Mouse (Mus musculus): Measurements from ENCODE around the gene Hmg20a. TPM values are rescaled to one million over a fixed set of nuclear protein-coding genes. Genes with fewer than 3 reads are reported as not detected.

Gene Hmg20a
- polyA plus RNA-seq, 1 experiment, result 43.5 TPM

GRCm38 (mm10) chr9:56512486-56512885 lies 94.1 kb downstream of the Hmg20a start:
- Histone ChIP-seq H3K36me3 (ENCODE audit: control insufficient read depth, insufficient read depth, low read length, poor library complexity, severe bottlenecking) (no peaks in the 10 kb centered on the region), H3K4me1 (ENCODE audit: control insufficient read depth, insufficient read depth, low read length) (no peaks in the 10 kb centered on the region), H3K9ac (ENCODE audit: low read depth, poor library complexity, severe bottlenecking) (no peak overlapping the region), H3K4me3 (ENCODE audit: low read depth, low read length) (no peak overlapping the region), H3K27ac (ENCODE audit: insufficient read depth, low read length) (no peak overlapping the region), H3K9me3 (replicated peaks; ENCODE audit: control insufficient read depth, insufficient read depth, low read length, poor library complexity, severe bottlenecking) (no peaks in the 10 kb centered on the region), H3K27me3 (ENCODE audit: control insufficient read depth, insufficient read depth, low read length, poor library complexity, severe bottlenecking) (no peaks in the 10 kb centered on the region)
- no peak for TF ChIP-seq CTCF (IDR thresholded peaks at IDR 0.05; ENCODE audit: low read depth, low read length)
- TF ChIP-seq EP300 (IDR thresholded peaks at IDR 0.05; ENCODE audit: insufficient read depth, low read depth, low read length), result no peak
- no peak for TF ChIP-seq POLR2A (IDR thresholded peaks at IDR 0.05; ENCODE audit: insufficient read depth, low read length)

- H3K9me3 ChIP-seq (replicated peaks; ENCODE audit: control insufficient read depth, insufficient read depth, low read length, poor library complexity, severe bottlenecking), result no peaks in the 10 kb centered on the region
- no peaks in the 10 kb centered on the region for H3K36me3 ChIP-seq (ENCODE audit: control insufficient read depth, insufficient read depth, low read length, poor library complexity, severe bottlenecking)
- H3K4me1 ChIP-seq (ENCODE audit: control insufficient read depth, insufficient read depth, low read length), result no peaks in the 10 kb centered on the region
- TF ChIP-seq CTCF (IDR thresholded peaks at IDR 0.05; ENCODE audit: low read depth, low read length), result no peak
- no peak for TF ChIP-seq POLR2A (IDR thresholded peaks at IDR 0.05; ENCODE audit: insufficient read depth, low read length)
- TF ChIP-seq EP300 (IDR thresholded peaks at IDR 0.05; ENCODE audit: insufficient read depth, low read depth, low read length), result no peak
- H3K9ac ChIP-seq (ENCODE audit: low read depth, poor library complexity, severe bottlenecking), result no peak overlapping the region
- no peak overlapping the region for H3K27ac ChIP-seq (ENCODE audit: insufficient read depth, low read length)
- no peak overlapping the region for H3K4me3 ChIP-seq (ENCODE audit: low read depth, low read length)
- H3K27me3 ChIP-seq (ENCODE audit: control insufficient read depth, insufficient read depth, low read length, poor library complexity, severe bottlenecking), result no peaks in the 10 kb centered on the region
Measured at GRCm38 (mm10) chr9:56515110-56515509, 96.7 kb downstream of the Hmg20a start.

- Histone ChIP-seq H3K4me1 (ENCODE audit: control insufficient read depth, insufficient read depth, low read length) (no peaks in the 10 kb centered on the region), H3K9me3 (replicated peaks; ENCODE audit: control insufficient read depth, insufficient read depth, low read length, poor library complexity, severe bottlenecking) (no peaks in the 10 kb centered on the region), H3K36me3 (ENCODE audit: control insufficient read depth, insufficient read depth, low read length, poor library complexity, severe bottlenecking) (no peaks in the 10 kb centered on the region), H3K27me3 (ENCODE audit: control insufficient read depth, insufficient read depth, low read length, poor library complexity, severe bottlenecking) (no peaks in the 10 kb centered on the region), H3K9ac (ENCODE audit: low read depth, poor library complexity, severe bottlenecking) (no peak overlapping the region), H3K4me3 (ENCODE audit: low read depth, low read length) (no peak overlapping the region), H3K27ac (ENCODE audit: insufficient read depth, low read length) (no peak overlapping the region)
- no peak for TF ChIP-seq EP300 (IDR thresholded peaks at IDR 0.05; ENCODE audit: insufficient read depth, low read depth, low read length)
- TF ChIP-seq CTCF (IDR thresholded peaks at IDR 0.05; ENCODE audit: low read depth, low read length), result no peak
- no peak for TF ChIP-seq POLR2A (IDR thresholded peaks at IDR 0.05; ENCODE audit: insufficient read depth, low read length)
Measured at GRCm38 (mm10) chr9:56516219-56516618, 97.8 kb downstream of the Hmg20a start.

- Histone ChIP-seq H3K27me3 (ENCODE audit: control insufficient read depth, insufficient read depth, low read length, poor library complexity, severe bottlenecking) (no peaks in the 10 kb centered on the region), H3K9me3 (replicated peaks; ENCODE audit: control insufficient read depth, insufficient read depth, low read length, poor library complexity, severe bottlenecking) (no peaks in the 10 kb centered on the region), H3K9ac (ENCODE audit: low read depth, poor library complexity, severe bottlenecking) (no peak overlapping the region), H3K27ac (ENCODE audit: insufficient read depth, low read length) (no peak overlapping the region), H3K4me1 (ENCODE audit: control insufficient read depth, insufficient read depth, low read length) (no peaks in the 10 kb centered on the region), H3K4me3 (ENCODE audit: low read depth, low read length) (no peak overlapping the region), H3K36me3 (ENCODE audit: control insufficient read depth, insufficient read depth, low read length, poor library complexity, severe bottlenecking) (no peaks in the 10 kb centered on the region)
- TF ChIP-seq EP300 (IDR thresholded peaks at IDR 0.05; ENCODE audit: insufficient read depth, low read depth, low read length) (no peak), POLR2A (IDR thresholded peaks at IDR 0.05; ENCODE audit: insufficient read depth, low read length) (no peak)
Measured at GRCm38 (mm10) chr9:56516692-56517263, 98.4 kb downstream of the Hmg20a start.

GRCm38 (mm10) chr9:56522281-56522680 lies 103.9 kb downstream of the Hmg20a start:
- TF ChIP-seq EP300 (IDR thresholded peaks at IDR 0.05; ENCODE audit: insufficient read depth, low read depth, low read length) (peak; percentile 62; the same call in 1 of the 2 replicates), CTCF (IDR thresholded peaks at IDR 0.05; ENCODE audit: low read depth, low read length) (no peak), POLR2A (IDR thresholded peaks at IDR 0.05; ENCODE audit: insufficient read depth, low read length) (no peak)

GRCm38 (mm10) chr9:56527951-56528350 lies 109.5 kb downstream of the Hmg20a start:
- H3K27me3 ChIP-seq (ENCODE audit: control insufficient read depth, insufficient read depth, low read length, poor library complexity, severe bottlenecking), result no peaks in the 10 kb centered on the region
- H3K4me3 ChIP-seq (ENCODE audit: low read depth, low read length), result no peak overlapping the region
- H3K9me3 ChIP-seq (replicated peaks; ENCODE audit: control insufficient read depth, insufficient read depth, low read length, poor library complexity, severe bottlenecking), result no peaks in the 10 kb centered on the region
- H3K4me1 ChIP-seq (ENCODE audit: control insufficient read depth, insufficient read depth, low read length), result no peaks in the 10 kb centered on the region
- no peak overlapping the region for H3K9ac ChIP-seq (ENCODE audit: low read depth, poor library complexity, severe bottlenecking)
- no peak for TF ChIP-seq EP300 (IDR thresholded peaks at IDR 0.05; ENCODE audit: insufficient read depth, low read depth, low read length)
- no peak for TF ChIP-seq CTCF (IDR thresholded peaks at IDR 0.05; ENCODE audit: low read depth, low read length)
- TF ChIP-seq POLR2A (IDR thresholded peaks at IDR 0.05; ENCODE audit: insufficient read depth, low read length), result no peak
- no peaks in the 10 kb centered on the region for H3K36me3 ChIP-seq (ENCODE audit: control insufficient read depth, insufficient read depth, low read length, poor library complexity, severe bottlenecking)
- no peak overlapping the region for H3K27ac ChIP-seq (ENCODE audit: insufficient read depth, low read length)

More at GRCm38 (mm10) chr9:56522281-56522680, 103.9 kb downstream of the Hmg20a start:
- Histone ChIP-seq H3K36me3 (ENCODE audit: control insufficient read depth, insufficient read depth, low read length, poor library complexity, severe bottlenecking) (no peaks in the 10 kb centered on the region), H3K4me3 (ENCODE audit: low read depth, low read length) (no peak overlapping the region), H3K27ac (ENCODE audit: insufficient read depth, low read length) (no peak overlapping the region), H3K9me3 (replicated peaks; ENCODE audit: control insufficient read depth, insufficient read depth, low read length, poor library complexity, severe bottlenecking) (no peaks in the 10 kb centered on the region), H3K4me1 (ENCODE audit: control insufficient read depth, insufficient read depth, low read length) (peaks cover 4% of the 10 kb centered on the region), H3K27me3 (ENCODE audit: control insufficient read depth, insufficient read depth, low read length, poor library complexity, severe bottlenecking) (no peaks in the 10 kb centered on the region), H3K9ac (ENCODE audit: low read depth, poor library complexity, severe bottlenecking) (no peak overlapping the region)

All from ES-Bruce4 (cell line).